Mouse (Mus musculus) forebrain, embryonic 12.5 days (tissue): Measurements from ENCODE around the gene Rsph6a. TPM values are rescaled to one million over a fixed set of nuclear protein-coding genes. Genes with fewer than 3 reads are reported as not detected.

ENCODE experiments used
- ATAC-seq: fragments of 200-750 bp; cut with Nextera tagmentation; 2 replicates; pipeline ENCODE4 v1.8.0; 2017; ENCODE audit warnings: moderate TSS enrichment; ENCODE audit not compliant: low FRiP score
- H3K27ac ChIP-seq: fragments of 300-500 bp; sonication (generic); 2 replicates; pipeline ENCODE4 v1.5.1; 2016; ENCODE audit warnings: mild to moderate bottlenecking
- H3K27me3 ChIP-seq: fragments of 300-500 bp; sonication (generic); 2 replicates; pipeline ENCODE4 v1.6.1; 2016; ENCODE audit warnings: mild to moderate bottlenecking
- H3K36me3 ChIP-seq: fragments of 300-500 bp; sonication (generic); replicated peaks from 2 replicates; pipeline ENCODE4 v1.6.1; 2016; ENCODE audit warnings: mild to moderate bottlenecking
- H3K4me1 ChIP-seq: fragments of 300-500 bp; sonication (generic); 2 replicates; pipeline ENCODE4 v1.6.1; 2016
- H3K4me2 ChIP-seq: fragments of 300-500 bp; sonication (generic); 2 replicates; pipeline ENCODE4 v1.6.1; 2016; ENCODE audit warnings: mild to moderate bottlenecking, moderate library complexity
- H3K4me3 ChIP-seq: fragments of 300-500 bp; sonication (generic); replicated peaks from 2 replicates; pipeline ENCODE4 v1.5.1; 2016; ENCODE audit warnings: mild to moderate bottlenecking
- H3K9ac ChIP-seq: fragments of 300-500 bp; sonication (generic); 2 replicates; pipeline ENCODE4 v1.6.1; 2016; ENCODE audit warnings: mild to moderate bottlenecking
- H3K9me3 ChIP-seq: fragments of 300-500 bp; sonication (generic); 2 replicates; pipeline ENCODE4 v1.6.1; 2016
- WGBS: fragments of 180-500 bp; shearing (Covaris S2); methylation state at CpG from one replicate; pipeline ENCODE4 v1.1.7; 2016; 5-methylcytosine and 5-hydroxymethylcytosine counted together
- polyA plus RNA-seq: library from polyadenylated mRNA; unstranded; fragments of >200 nt; fragmentation: Nextera tagmentation; extraction: Ambion mirVana; gene quantifications from 2 replicates; pipeline ENCODE4 v1.2.1, GENCODE M21; 2016

Rsph6a gene
- polyA plus RNA-seq, 1 experiment from 2014 or later, result not detected

- 63% methylated on average over 18 of the region's 18 CpGs for WGBS
Observed at GRCm38 (mm10) chr7:19022189-19022958, 32.1 kb upstream of the Rsph6a start.

GRCm38 (mm10) chr7:19023357-19023814, 31.1 kb upstream of the Rsph6a start, which contains the start of gene Foxa3:
Gene Foxa3, minus strand, starts transcription at chr7:19023538.
- Histone ChIP-seq H3K9ac (peak within 1 kb of the TSS; percentile 93), H3K27ac (peak within 1 kb of the TSS; percentile 38; the same call in 1 of the 2 replicates), H3K27me3 (peaks cover 46% of the 10 kb centered on the region), H3K9me3 (no peaks in the 10 kb centered on the region), H3K4me1 (peaks cover 24% of the 10 kb centered on the region), H3K4me2 (peak within 1 kb of the TSS; percentile 84), H3K4me3 (peak within 1 kb of the TSS; percentile 92), H3K36me3 (peaks cover under 1% of the 10 kb centered on the region; the same call in 1 of the 2 replicates)
- ATAC-seq, result peak; percentile 7; the same call in 1 of the 2 replicates
- WGBS, result 4% methylated on average over 28 of the region's 30 CpGs

More at GRCm38 (mm10) chr7:19022189-19022958, 32.1 kb upstream of the Rsph6a start:
- Histone ChIP-seq H3K4me3 (no peak overlapping the region), H3K4me1 (peaks cover 21% of the 10 kb centered on the region), H3K27me3 (peaks cover 47% of the 10 kb centered on the region), H3K9ac (no peak overlapping the region), H3K4me2 (no peak overlapping the region), H3K36me3 (no peaks in the 10 kb centered on the region), H3K9me3 (no peaks in the 10 kb centered on the region), H3K27ac (no peak overlapping the region)
- ATAC-seq, result no peak

- Histone ChIP-seq H3K36me3 (peaks cover 7% of the 10 kb centered on the region), H3K9me3 (no peaks in the 10 kb centered on the region), H3K27me3 (peaks cover 45% of the 10 kb centered on the region), H3K27ac (peak within 1 kb of the TSS; percentile 38; the same call in 1 of the 2 replicates), H3K4me1 (peaks cover 24% of the 10 kb centered on the region), H3K9ac (peak within 1 kb of the TSS; percentile 93), H3K4me3 (peak within 1 kb of the TSS; percentile 92), H3K4me2 (peak within 1 kb of the TSS; percentile 84)
- peak; percentile 96 for ATAC-seq
- WGBS, result under 1% methylated on average over 43 of the region's 50 CpGs
Observed at GRCm38 (mm10) chr7:19024096-19024506, 30.4 kb upstream of the Rsph6a start, which contains the start of gene Sympk. Gene Sympk, plus strand, starts transcription at chr7:19024377.

GRCm38 (mm10) chr7:19024581-19025255, 29.8 kb upstream of the Rsph6a start:
- peak; percentile 62 for ATAC-seq
- H3K4me2 ChIP-seq, result peak overlapping the region; percentile 84
- no peaks in the 10 kb centered on the region for H3K9me3 ChIP-seq
- H3K4me1 ChIP-seq, result peaks cover 24% of the 10 kb centered on the region
- H3K36me3 ChIP-seq, result peaks cover 14% of the 10 kb centered on the region
- H3K9ac ChIP-seq, result peak overlapping the region; percentile 93
- H3K27ac ChIP-seq, result peak overlapping the region; percentile 38; the same call in 1 of the 2 replicates
- 3% methylated on average over 28 of the region's 36 CpGs for WGBS
- peaks cover 40% of the 10 kb centered on the region for H3K27me3 ChIP-seq
- H3K4me3 ChIP-seq, result peak overlapping the region; percentile 92

- Histone ChIP-seq H3K4me3 (no peak overlapping the region), H3K4me2 (no peak overlapping the region)
Observed at GRCm38 (mm10) chr7:19028067-19028466, 26.4 kb upstream of the Rsph6a start.

GRCm38 (mm10) chr7:19029084-19029653, 25.3 kb upstream of the Rsph6a start:
- Histone ChIP-seq H3K9me3 (no peaks in the 10 kb centered on the region), H3K27ac (no peak overlapping the region), H3K36me3 (peaks cover 55% of the 10 kb centered on the region), H3K4me1 (peaks cover 19% of the 10 kb centered on the region), H3K9ac (no peak overlapping the region), H3K4me3 (no peak overlapping the region), H3K27me3 (no peaks in the 10 kb centered on the region), H3K4me2 (no peak overlapping the region)
- ATAC-seq, result peak; percentile 24; the same call in 1 of the 2 replicates
- 58% methylated on average over 6 of the region's 6 CpGs for whole genome bisulfite sequencing

More at GRCm38 (mm10) chr7:19028067-19028466, 26.4 kb upstream of the Rsph6a start:
- ATAC-seq, result no peak
- Histone ChIP-seq H3K4me1 (peaks cover 24% of the 10 kb centered on the region), H3K27ac (no peak overlapping the region), H3K36me3 (peaks cover 45% of the 10 kb centered on the region), H3K27me3 (peaks cover 8% of the 10 kb centered on the region), H3K9me3 (no peaks in the 10 kb centered on the region), H3K9ac (0 out of 2 replicates have a peak overlapping the region, but pooled peaks have one; percentile 18)

- H3K9ac ChIP-seq, result no peak overlapping the region
- H3K4me2 ChIP-seq, result no peak overlapping the region
- peaks cover 3% of the 10 kb centered on the region; the same call in 1 of the 2 replicates for H3K4me1 ChIP-seq
- H3K27ac ChIP-seq, result no peak overlapping the region
- no peak overlapping the region for H3K4me3 ChIP-seq
- H3K27me3 ChIP-seq, result no peaks in the 10 kb centered on the region
- H3K36me3 ChIP-seq, result peaks cover 80% of the 10 kb centered on the region
- WGBS, result 74% methylated on average over 4 of the region's 4 CpGs
- no peak for ATAC-seq
- H3K9me3 ChIP-seq, result no peaks in the 10 kb centered on the region
Observed at GRCm38 (mm10) chr7:19031641-19032040, 22.8 kb upstream of the Rsph6a start.

- Histone ChIP-seq H3K27me3 (no peaks in the 10 kb centered on the region), H3K27ac (no peak overlapping the region), H3K36me3 (peaks cover 99% of the 10 kb centered on the region), H3K4me1 (no peaks in the 10 kb centered on the region), H3K4me2 (no peak overlapping the region), H3K4me3 (no peak overlapping the region), H3K9me3 (no peaks in the 10 kb centered on the region), H3K9ac (no peak overlapping the region)
- ATAC-seq, result no peak
- 95% methylated on average over 6 of the region's 6 CpGs for WGBS
Observed at GRCm38 (mm10) chr7:19044616-19045015, 9.9 kb upstream of the Rsph6a start.

- peaks cover 99% of the 10 kb centered on the region for H3K36me3 ChIP-seq
- WGBS, result 92% methylated on average over 11 of the region's 11 CpGs
Observed at GRCm38 (mm10) chr7:19046286-19047069, 8.0 kb upstream of the Rsph6a start.

GRCm38 (mm10) chr7:19048006-19048527, 6.4 kb upstream of the Rsph6a start:
- Histone ChIP-seq H3K27ac (no peak overlapping the region), H3K4me2 (no peak overlapping the region), H3K27me3 (no peaks in the 10 kb centered on the region), H3K9me3 (no peaks in the 10 kb centered on the region), H3K9ac (no peak overlapping the region), H3K36me3 (peaks cover 99% of the 10 kb centered on the region), H3K4me3 (no peak overlapping the region), H3K4me1 (no peaks in the 10 kb centered on the region)
- no peak for ATAC-seq
- WGBS, result 90% methylated on average over 14 of the region's 14 CpGs

More at GRCm38 (mm10) chr7:19046286-19047069, 8.0 kb upstream of the Rsph6a start:
- H3K9ac ChIP-seq, result no peak overlapping the region
- no peaks in the 10 kb centered on the region for H3K9me3 ChIP-seq
- no peaks in the 10 kb centered on the region for H3K27me3 ChIP-seq
- no peak for ATAC-seq
- no peak overlapping the region for H3K4me3 ChIP-seq
- no peak overlapping the region for H3K27ac ChIP-seq
- no peaks in the 10 kb centered on the region for H3K4me1 ChIP-seq
- no peak overlapping the region for H3K4me2 ChIP-seq

- ATAC-seq, result no peak
- Histone ChIP-seq H3K36me3 (peaks cover 88% of the 10 kb centered on the region), H3K4me1 (peaks cover 5% of the 10 kb centered on the region), H3K9ac (no peak overlapping the region), H3K27ac (no peak overlapping the region), H3K27me3 (no peaks in the 10 kb centered on the region), H3K4me2 (no peak overlapping the region), H3K4me3 (no peak overlapping the region), H3K9me3 (no peaks in the 10 kb centered on the region)
- WGBS, result 89% methylated on average over 5 of the region's 5 CpGs
Observed at GRCm38 (mm10) chr7:19049252-19049651, 5.2 kb upstream of the Rsph6a start.
